Mouse (Mus musculus) CH12.LX (cell line): ENCODE data around the gene Klhl29. TPM values are rescaled to one million over a fixed set of nuclear protein-coding genes. Genes with fewer than 3 reads are reported as not detected.

Experiments
- DNase-seq: peaks from one replicate; pipeline ENCODE4 v3.0.0-alpha.2; 2013; ENCODE audit errors: extremely low read depth
- H3K27ac ChIP-seq: 2 replicates; pipeline ENCODE4 v1.5.1; 2012; ENCODE audit warnings: low read depth, mild to moderate bottlenecking, control low read depth, moderate library complexity; ENCODE audit not compliant: insufficient read depth
- H3K27me3 ChIP-seq: replicated peaks from 2 replicates; pipeline ENCODE3; 2012; ENCODE audit warnings: inconsistent platforms
- H3K36me3 ChIP-seq, 2 experiments: replicated peaks in 1 of 2; 2 replicates each; pipeline versions ENCODE3 to v1.6.1; 2012; ENCODE audit warnings: inconsistent platforms in 1 of 2, low read length in 1 of 2, mild to moderate bottlenecking in 1 of 2, mixed read lengths in 1 of 2, moderate library complexity in 1 of 2; ENCODE audit not compliant: control insufficient read depth in 1 of 2, insufficient read depth in 1 of 2
- H3K4me1 ChIP-seq, 2 experiments: 2 replicates each; pipeline ENCODE4 v1.6.1; 2012; ENCODE audit warnings: inconsistent platforms in 1 of 2, moderate library complexity in 1 of 2; ENCODE audit not compliant: insufficient read depth in 2 of 2, control insufficient read depth in 1 of 2
- H3K4me2 ChIP-seq: 2 replicates; pipeline ENCODE4 v1.6.1; 2012; ENCODE audit warnings: low read depth, mild to moderate bottlenecking, control low read depth; ENCODE audit not compliant: poor library complexity, insufficient read depth, severe bottlenecking
- H3K4me3 ChIP-seq, 3 experiments: fragments of 150-350 bp in 1 of 3; sonication (generic) in 1 of 3; replicated peaks in 1 of 3; 2 replicates each; pipeline versions ENCODE3 to v1.5.1; 2011 to 2012; ENCODE audit warnings: low read depth in 2 of 3, low read length in 2 of 3, mild to moderate bottlenecking in 2 of 3, moderate library complexity in 2 of 3, control low read depth in 1 of 3, improper control_type of control experiment in 1 of 3, inconsistent platforms in 1 of 3, mixed read lengths in 1 of 3; ENCODE audit not compliant: poor library complexity in 1 of 3
- H3K79me2 ChIP-seq: replicated peaks from 2 replicates; pipeline ENCODE4 v1.6.1; 2012; ENCODE audit warnings: mild to moderate bottlenecking, moderate library complexity; ENCODE audit not compliant: control insufficient read depth, poor library complexity, insufficient read depth, severe bottlenecking; ENCODE audit errors: extremely low read depth
- H3K9ac ChIP-seq: 2 replicates; pipeline ENCODE4 v1.6.1; 2012; ENCODE audit warnings: low read depth, mild to moderate bottlenecking, control low read depth, moderate library complexity; ENCODE audit not compliant: insufficient read depth
- H3K9me3 ChIP-seq: replicated peaks from 2 replicates; pipeline ENCODE3; 2012; ENCODE audit warnings: low read length, inconsistent platforms, mixed read lengths
- CHD2 ChIP-seq: IDR thresholded peaks from 2 replicates; pipeline ENCODE4 v1.6.1; 2011; ENCODE audit warnings: low read length, improper control_type of control experiment
- E2F4 ChIP-seq: IDR thresholded peaks from 2 replicates; pipeline ENCODE4 v1.6.1; 2011; ENCODE audit warnings: low read depth, low read length, improper control_type of control experiment; ENCODE audit not compliant: insufficient replicate concordance
- ELF1 ChIP-seq: IDR thresholded peaks from 2 replicates; pipeline ENCODE4 v1.6.1; 2014; ENCODE audit warnings: low read depth, mild to moderate bottlenecking, inconsistent platforms, low read length, improper control_type of control experiment
- EP300 ChIP-seq: IDR thresholded peaks from 2 replicates; pipeline ENCODE4 v1.6.1; 2011; ENCODE audit warnings: low read length, improper control_type of control experiment
- ETS1 ChIP-seq: conservative IDR thresholded peaks from 2 replicates; pipeline ENCODE4 v1.6.1; 2012; ENCODE audit warnings: low read depth, mild to moderate bottlenecking, inconsistent platforms, low read length, improper control_type of control experiment, moderate library complexity
- GABPA ChIP-seq: IDR thresholded peaks from 2 replicates; pipeline ENCODE4 v1.6.1; 2012; ENCODE audit warnings: low read depth, low read length, improper control_type of control experiment, inconsistent platforms; ENCODE audit not compliant: insufficient replicate concordance
- HCFC1 ChIP-seq: IDR thresholded peaks from 2 replicates; pipeline ENCODE4 v1.6.1; 2012; ENCODE audit warnings: low read depth, mild to moderate bottlenecking, inconsistent platforms, low read length, improper control_type of control experiment
- JUN ChIP-seq: IDR thresholded peaks from 2 replicates; pipeline ENCODE4 v1.6.1; 2011; ENCODE audit warnings: low read depth, mild to moderate bottlenecking, low read length, improper control_type of control experiment, moderate library complexity; ENCODE audit not compliant: insufficient read depth
- MAX ChIP-seq: IDR thresholded peaks from 2 replicates; pipeline ENCODE4 v1.6.1; 2011; ENCODE audit warnings: low read length, improper control_type of control experiment
- MAZ ChIP-seq: IDR thresholded peaks from 2 replicates; pipeline ENCODE4 v1.6.1; 2012; ENCODE audit warnings: low read depth, mild to moderate bottlenecking, inconsistent platforms, low read length, improper control_type of control experiment, moderate library complexity
- MEF2A ChIP-seq: IDR thresholded peaks from 2 replicates; pipeline ENCODE4 v1.6.1; 2014; ENCODE audit warnings: low read depth, mild to moderate bottlenecking, inconsistent platforms, low read length, improper control_type of control experiment, borderline replicate concordance
- MXI1 ChIP-seq: IDR thresholded peaks from 2 replicates; pipeline ENCODE4 v1.6.1; 2011; ENCODE audit warnings: mild to moderate bottlenecking, low read depth, low read length, improper control_type of control experiment
- PAX5 ChIP-seq: IDR thresholded peaks from 2 replicates; pipeline ENCODE4 v1.6.1; 2012; ENCODE audit warnings: low read length, inconsistent platforms, mixed read lengths
- POLR2A ChIP-seq: IDR thresholded peaks from 2 replicates; pipeline ENCODE4 v1.6.1; 2011; ENCODE audit warnings: low read depth, mild to moderate bottlenecking, improper control_type of control experiment, low read length
- RCOR1 ChIP-seq: conservative IDR thresholded peaks from 2 replicates; pipeline ENCODE4 v1.6.1; 2012; ENCODE audit warnings: low read depth, mild to moderate bottlenecking, inconsistent platforms, low read length, improper control_type of control experiment
- TBP ChIP-seq: conservative IDR thresholded peaks from 2 replicates; pipeline ENCODE4 v1.6.1; 2011; ENCODE audit warnings: low read depth, low read length, improper control_type of control experiment
- UBTF ChIP-seq: IDR thresholded peaks from 2 replicates; pipeline ENCODE4 v1.6.1; 2012; ENCODE audit warnings: low read depth, mild to moderate bottlenecking, inconsistent platforms, low read length, improper control_type of control experiment, moderate library complexity
- USF1 ChIP-seq: IDR thresholded peaks from 2 replicates; pipeline ENCODE4 v1.6.1; 2014; ENCODE audit warnings: low read depth, mild to moderate bottlenecking, inconsistent platforms, low read length, improper control_type of control experiment
- ZC3H11A ChIP-seq: IDR thresholded peaks from 2 replicates; pipeline ENCODE4 v1.6.1; 2012; ENCODE audit warnings: low read depth, mild to moderate bottlenecking, inconsistent platforms, low read length, improper control_type of control experiment
- ZMIZ1 ChIP-seq: IDR thresholded peaks from 2 replicates; pipeline ENCODE4 v1.6.1; 2012; ENCODE audit warnings: low read depth, mild to moderate bottlenecking, inconsistent platforms, low read length, improper control_type of control experiment
- dilution Hi-C: fragments of 300-500 bp; cut with MboI; formaldehyde crosslinking; loops from 2 replicates; pipeline ENCODE4 v1.14.3; 2020; ENCODE audit warnings: low sequenced_read_pairs; ENCODE audit not compliant: extremely low pct_unique_long_range_greater_than_20kb, extremely low pct_ligation_motif_present
- in situ Hi-C: fragments of 300-500 bp; cut with MboI; formaldehyde crosslinking; loops from 3 replicates; pipeline ENCODE4 v1.14.3; 2019; ENCODE audit warnings: low sequenced_read_pairs, low pct_ligation_motif_present, low pct_unique_long_range_greater_than_20kb, mixed read lengths
- polyA plus RNA-seq: library from polyadenylated mRNA; unstranded; fragments of >175 nt; gene quantifications from 2 replicates; pipeline ENCODE4 v1.2.1, GENCODE M21; 2012; ENCODE audit warnings: low read depth; ENCODE audit not compliant: insufficient read length
- total RNA-seq, 2 experiments: library from RNA; depleted of rRNA; stranded (reverse); fragments of 300-350 nt in 1 of 2; fragments of >200 nt in 1 of 2; gene quantifications; 2 replicates each; pipeline ENCODE4 v1.2.3; 2012 to 2014

The Klhl29 gene
- total and polyA plus RNA-seq, 3 experiments: 0.04 TPM; not detected in 2

- H3K4me1 ChIP-seq: no peaks in the 10 kb centered on the region
- H3K79me2 ChIP-seq: no peaks in the 10 kb centered on the region
- H3K27ac ChIP-seq: no peak overlapping the region
- no peak overlapping the region for H3K4me3 ChIP-seq
- no peaks in the 10 kb centered on the region for H3K9me3 ChIP-seq
- H3K27me3 ChIP-seq: no peaks in the 10 kb centered on the region
- DNase-seq: no peak
- H3K36me3 ChIP-seq: no peaks in the 10 kb centered on the region
- dilution Hi-C loops: no loop called here
- in situ Hi-C loops: no loop called here
- no peak overlapping the region for H3K4me2 ChIP-seq
- TF ChIP-seq RCOR1: no peak
- TF ChIP-seq MAZ: no peak
- TF ChIP-seq EP300: no peak
- no peak for TF ChIP-seq MAX
- no peak for TF ChIP-seq E2F4
- no peak for TF ChIP-seq MXI1
- TF ChIP-seq ETS1: no peak
- TF ChIP-seq POLR2A: no peak
- TF ChIP-seq TBP: no peak
- no peak for TF ChIP-seq ZC3H11A
- no peak for TF ChIP-seq ELF1
- TF ChIP-seq USF1: no peak
- no peak for TF ChIP-seq HCFC1
- no peak for TF ChIP-seq PAX5
- no peak for TF ChIP-seq UBTF
- TF ChIP-seq, all 38 proteins: peak for 0
- H3K9ac ChIP-seq: no peak overlapping the region
Measured at GRCm38 (mm10) chr12:5157931-5158481, 217.5 kb downstream of the Klhl29 start.

GRCm38 (mm10) chr12:5157021-5157681 is 218.3 kb downstream of the Klhl29 start:
- H3K4me3 ChIP-seq: no peak overlapping the region
- in situ Hi-C loops: no loop called here
- no peaks in the 10 kb centered on the region for H3K9me3 ChIP-seq
- H3K27ac ChIP-seq: no peak overlapping the region
- H3K36me3 ChIP-seq: no peaks in the 10 kb centered on the region
- no peaks in the 10 kb centered on the region for H3K4me1 ChIP-seq
- H3K9ac ChIP-seq: no peak overlapping the region
- TF ChIP-seq JUN (no peak), ELF1 (no peak), TBP (no peak), POLR2A (no peak), MEF2A (no peak), CHD2 (no peak), GABPA (no peak), ZMIZ1 (no peak), HCFC1 (no peak)
- DNase-seq: no peak
- H3K4me2 ChIP-seq: no peak overlapping the region
- H3K79me2 ChIP-seq: no peaks in the 10 kb centered on the region
- no peaks in the 10 kb centered on the region for H3K27me3 ChIP-seq
- dilution Hi-C loops: no loop called here
